Mouse (Mus musculus) hematopoietic stem cell, adult 5-6 weeks (primary cell): ENCODE results near the gene Ccdc116. TPM values are rescaled to one million over a fixed set of nuclear protein-coding genes. Genes with fewer than 3 reads are reported as not detected.

Experiments
- total RNA-seq: library from RNA; stranded (forward); fragments of 172-1452, 232-1000 nt; gene quantifications from 2 replicates; pipeline ENCODE4 v1.2.3, GENCODE M21; 2017

The Ccdc116 gene
- total RNA-seq, 1 experiment from 2014 or later: 0.35 TPM

Other genes starting within 250 kb of the Ccdc116 start
- 119 and 156 TPM in 2 replicates for gene Mapk1, start 163.8 kb downstream of the Ccdc116 start, total RNA-seq
- gene Ypel1, start 77.5 kb downstream of the Ccdc116 start, total RNA-seq: 13.5 and 14.4 TPM in 2 replicates
- 85.2 and 117 TPM in 2 replicates for gene Ppil2, start 36.0 kb downstream of the Ccdc116 start, total RNA-seq
- 5.0 and 9.0 TPM in 2 replicates for gene 2610318N02Rik, start 22.1 kb downstream of the Ccdc116 start, total RNA-seq
- 24.2 and 26.2 TPM in 2 replicates for gene Sdf2l1, start 14.8 kb downstream of the Ccdc116 start, total RNA-seq
- 16.1 and 16.8 TPM in 2 replicates for gene Ydjc, start 2.6 kb downstream of the Ccdc116 start, total RNA-seq
- 99.6 and 120 TPM in 2 replicates for gene Ube2l3, start 55.4 kb upstream of the Ccdc116 start, total RNA-seq
- 0.25 and 0.50 TPM in 2 replicates for gene Rimbp3, start 61.4 kb upstream of the Ccdc116 start, total RNA-seq
- 2.9 and 3.9 TPM in 2 replicates for gene Hic2, start 86.3 kb upstream of the Ccdc116 start, total RNA-seq
- 12.4 and 27.3 TPM in 2 replicates for gene Tmem191c, start 128.8 kb upstream of the Ccdc116 start, total RNA-seq
- not detected in 2 replicates for gene Serpind1, start 184.1 kb upstream of the Ccdc116 start, total RNA-seq